In the genomic region with DNA sequence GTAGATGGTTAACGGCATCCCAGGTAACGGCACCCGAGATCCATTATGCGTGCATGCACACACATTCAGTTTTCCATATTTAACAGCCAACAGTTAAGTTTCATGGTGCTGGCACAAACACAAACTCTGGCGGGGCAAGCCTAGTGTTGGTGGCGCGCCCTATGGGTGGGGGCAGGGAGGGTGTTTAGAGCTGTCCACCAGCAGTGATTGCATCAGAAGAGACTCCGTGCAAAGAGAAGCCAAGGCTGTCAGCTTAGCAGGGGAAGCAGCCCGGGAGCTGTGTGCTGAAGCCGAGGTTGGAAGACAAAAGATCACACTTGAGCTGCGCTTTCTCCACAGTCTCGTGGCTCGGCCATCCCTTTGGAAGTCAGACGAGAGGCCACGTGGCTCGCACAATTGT, we compare ENCODE assay signal across 16 mouse cellular contexts.
A peak's percentile ranks its signal among the peaks of the same experiment; 100 is the strongest.
DNase-seq lines count a peak whose midpoint lies in the region.
"Had no signal": no experiment of that assay in that cellular context is flagged by ENCODE, and none has a peak within 500 bp of the region (broad histone marks: within the 10 kb centered on the region; RNA-seq: fewer than 3 reads in every experiment).

No protein-coding gene starts in this region.

- peak; percentile 43 for DNase-seq in gastrocnemius, adult 18-20 months (ENCODE audit: low spot score)
- no peak for DNase-seq in gastrocnemius, postnatal 4 days (ENCODE audit: low spot score in 2 of 2)
- DNase-seq in lung, adult 18-20 months: peak; percentile 20 to 36
- DNase-seq in lung, postnatal 25 days (ENCODE audit: low spot score): no peak
- DNase-seq in lung, postnatal 14 days: peak; percentile 52
- no peak for DNase-seq in layer of hippocampus, postnatal 14 days (ENCODE audit: low spot score in 2 of 2)
- DNase-seq in cerebellum, postnatal 10 days: no peak
- DNase-seq: cerebellum, adult 2 months; cerebellum, postnatal 25 days; heart, postnatal 14 days; kidney, adult 2 months; kidney, postnatal 36 days; liver, embryonic 13.5 days; right cerebral cortex, adult 18-20 months; thymus, adult 2 months; thymus, postnatal 4 days had no signal

Comparison
In these comparisons a context has a peak if more than half of its experiments do, and no peak if none do; other contexts are left out.
1. DNase-seq: peak in gastrocnemius, adult 18-20 months (single experiment), lung, adult 18-20 months (2 of 2) and lung, postnatal 14 days (single experiment); none in gastrocnemius, postnatal 4 days (0 of 2), lung, postnatal 25 days (single experiment), layer of hippocampus, postnatal 14 days (0 of 2) and cerebellum, postnatal 10 days (0 of 2).